Mouse (Mus musculus): ENCODE data around the gene Taar5.

Taar5 gene

GRCm38 (mm10) chr10:23970656-23971165, at the start of gene Taar5:
Gene Taar5 (plus strand): TSS chr10:23970706.
- DNase-seq: no peak

GRCm38 (mm10) chr10:23922468-23922867, 48.0 kb upstream of the Taar5 start:
- no peak for DNase-seq

- DNase-seq: no peak
Measured at GRCm38 (mm10) chr10:23923941-23924340, 46.6 kb upstream of the Taar5 start.

GRCm38 (mm10) chr10:23937613-23938012, 32.9 kb upstream of the Taar5 start:
- DNase-seq: no peak

- DNase-seq: no peak
Measured at GRCm38 (mm10) chr10:23938312-23938711, 32.2 kb upstream of the Taar5 start, which contains the start of gene Taar2. Gene Taar2 (plus strand): TSS chr10:23938572.

- peak; percentile 17 to 28 for DNase-seq
Measured at GRCm38 (mm10) chr10:23942465-23942864, 28.0 kb upstream of the Taar5 start.

- no peak for DNase-seq
Measured at GRCm38 (mm10) chr10:23948026-23948425, 22.5 kb upstream of the Taar5 start.

- DNase-seq: no peak
Measured at GRCm38 (mm10) chr10:23949508-23950005, 20.9 kb upstream of the Taar5 start, which contains the start of gene Taar3. Gene Taar3 (plus strand): TSS chr10:23949558.

GRCm38 (mm10) chr10:23951714-23952113, 18.8 kb upstream of the Taar5 start:
- DNase-seq: no peak

GRCm38 (mm10) chr10:23959071-23959470, 11.4 kb upstream of the Taar5 start:
- DNase-seq: no peak

GRCm38 (mm10) chr10:23960444-23960915, 10.0 kb upstream of the Taar5 start, which contains the start of gene Taar4:
Gene Taar4 (plus strand): TSS chr10:23960494.
- no peak for DNase-seq

- DNase-seq: no peak
Measured at GRCm38 (mm10) chr10:23963444-23963843, 7.1 kb upstream of the Taar5 start.

- no peak for DNase-seq
Measured at GRCm38 (mm10) chr10:23964921-23965610, 5.4 kb upstream of the Taar5 start.

GRCm38 (mm10) chr10:23971256-23971655, 750 bp downstream of the Taar5 start:
- DNase-seq: no peak

- DNase-seq: no peak
Measured at GRCm38 (mm10) chr10:23977958-23978357, 7.5 kb downstream of the Taar5 start.

GRCm38 (mm10) chr10:23978901-23979705, 8.6 kb downstream of the Taar5 start:
- DNase-seq: peak; percentile 45 to 51

GRCm38 (mm10) chr10:23985546-23985945, 15.0 kb downstream of the Taar5 start, which contains the start of gene Taar6:
Gene Taar6 (minus strand): TSS chr10:23985646.
- no peak for DNase-seq

GRCm38 (mm10) chr10:23986419-23986818, 15.9 kb downstream of the Taar5 start:
- DNase-seq: no peak

GRCm38 (mm10) chr10:23993381-23993780, 22.9 kb downstream of the Taar5 start, which contains the start of gene Taar7a:
Gene Taar7a (minus strand): TSS chr10:23993481.
- no peak for DNase-seq

- DNase-seq: no peak
Measured at GRCm38 (mm10) chr10:23999639-24000038, 29.1 kb downstream of the Taar5 start, which contains the start of gene Taar7b. Gene Taar7b (plus strand): TSS chr10:23999939.

- DNase-seq: no peak
Measured at GRCm38 (mm10) chr10:24006442-24006841, 35.9 kb downstream of the Taar5 start.

GRCm38 (mm10) chr10:24007034-24007433, 36.5 kb downstream of the Taar5 start:
- no peak for DNase-seq

GRCm38 (mm10) chr10:24008143-24008542, 37.6 kb downstream of the Taar5 start:
- DNase-seq: no peak

Data from thymus, postnatal 36 days (tissue).